Mouse (Mus musculus) myocyte (in vitro differentiated cells): ENCODE results near the gene Borcs6.

Experiments used
- MAX ChIP-seq: IDR thresholded peaks from one replicate; pipeline ENCODE4 v1.6.1; 2011; ENCODE audit warnings: low read depth, mild to moderate bottlenecking, control low read depth
- POLR2A ChIP-seq: IDR thresholded peaks from one replicate; pipeline ENCODE4 v1.6.1; 2011; ENCODE audit warnings: low read depth, mild to moderate bottlenecking, control low read depth, moderate library complexity; ENCODE audit not compliant: insufficient read length
- REST ChIP-seq: IDR thresholded peaks from one replicate; pipeline ENCODE4 v1.6.1; 2011; ENCODE audit warnings: mild to moderate bottlenecking, control low read depth, moderate library complexity; ENCODE audit not compliant: insufficient read depth, insufficient read length
- TCF3 ChIP-seq: IDR thresholded peaks from one replicate; pipeline ENCODE4 v1.6.1; 2011; ENCODE audit warnings: low read depth, control low read depth; ENCODE audit not compliant: insufficient read length

DNA sequence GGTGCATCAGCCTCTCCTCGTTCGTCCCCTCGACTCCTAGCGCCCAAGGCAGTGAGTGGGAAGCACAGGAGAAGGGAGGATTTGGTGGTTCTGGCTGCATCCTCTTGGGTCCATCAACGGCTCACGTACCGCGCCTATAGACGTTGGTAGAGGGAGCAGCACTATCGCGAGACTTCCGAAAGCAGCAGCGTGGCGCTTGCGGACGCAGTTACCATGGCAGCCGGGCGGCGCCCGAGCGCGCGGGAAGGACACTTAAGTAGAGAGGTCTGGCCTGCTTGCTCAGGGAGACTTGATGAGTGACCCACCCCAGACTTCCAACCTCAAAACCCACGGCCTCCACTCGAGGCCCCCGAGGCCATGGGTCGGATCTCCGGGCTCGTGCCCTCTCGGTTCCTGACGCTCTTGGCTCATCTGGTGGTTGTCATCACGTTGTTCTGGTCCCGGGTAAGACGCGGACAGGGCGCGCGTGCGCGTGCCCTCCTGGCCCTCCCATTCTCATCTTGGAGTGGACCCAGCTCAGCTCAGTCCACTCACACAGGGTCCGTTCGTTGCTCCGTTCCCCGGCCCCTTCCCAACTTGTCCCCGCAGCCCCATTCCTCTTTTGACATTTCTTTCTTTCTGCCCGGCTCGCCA lies 11.2 kb downstream of the Borcs6 start, which contains the start of gene Tmem107:
- TF ChIP-seq POLR2A, result peak; percentile 95
- TF ChIP-seq TCF3, result no peak
- no peak for TF ChIP-seq REST
- TF ChIP-seq MAX, result peak; percentile 30
